Mouse (Mus musculus): Measurements from ENCODE around the gene Olfr820.
"Not testable (repeated sequence)": the region's sequence is repeated elsewhere in the genome, so short reads cannot be mapped to it uniquely, and the experiment has no call there.

DNA sequence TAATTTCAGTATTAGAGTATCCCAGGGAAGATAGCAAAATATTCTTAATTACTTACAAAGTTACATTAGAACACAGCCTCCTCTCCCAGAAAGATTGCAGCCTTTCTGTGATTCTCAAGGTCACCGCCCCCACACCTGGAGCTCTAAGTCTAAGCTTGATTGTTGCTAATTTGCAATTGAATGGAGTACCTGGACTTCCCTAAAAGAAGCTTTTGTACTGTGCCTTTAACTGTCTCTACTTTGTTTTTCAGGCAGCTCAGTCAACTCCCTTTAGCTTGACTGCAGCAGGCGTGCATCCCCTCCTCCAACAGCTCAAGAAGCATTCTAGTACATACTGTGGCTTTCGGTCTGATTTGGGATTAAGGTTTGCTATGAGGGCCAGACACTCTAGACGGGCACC lies 8.3 kb upstream of the Olfr820 start:
- TF ChIP-seq GATA1 (IDR thresholded peaks at IDR 0.05; ENCODE audit: borderline replicate concordance, low read length); FLI1 (IDR thresholded peaks at IDR 0.05; ENCODE audit: low read length): not testable (repeated sequence)

Data from megakaryocyte, embryonic 14.5 days (primary cell).